Mouse (Mus musculus): ENCODE measurements around the gene Atoh7. TPM values are rescaled to one million over a fixed set of nuclear protein-coding genes. Genes with fewer than 3 reads are reported as not detected.
A peak's percentile ranks its signal among the peaks of the same experiment; 100 is the strongest.

Atoh7 gene
- polyA plus RNA-seq, 1 experiment from 2014 or later: not detected

GRCm38 (mm10) chr10:63062696-63063095 lies 36.8 kb upstream of the Atoh7 start:
- POLR2A ChIA-PET: interaction anchor here (0.6 kb wide), 1 partner anchor 145 kb away, joined by 8 read pairs; no protein-coding TSS in a partner anchor
- CTCF ChIA-PET: interaction anchor here (0.8 to 4.8 kb wide), 3 partner anchors 13 to 37 kb away, joined by 3 to 19 read pairs (median 4); partner anchors contain the start of genes Hnrnph3 and Pbld2
- no peak for TF ChIP-seq CTCF (IDR thresholded peaks at IDR 0.05)

GRCm38 (mm10) chr10:63063365-63063764 lies 36.1 kb upstream of the Atoh7 start:
- POLR2A ChIA-PET: interaction anchor here (1.0 kb wide), 1 partner anchor 89 kb away, joined by 4 read pairs; no protein-coding TSS in a partner anchor
- in situ Hi-C loops (cut with MboI; ENCODE audit: low pct_unique_long_range_greater_than_20kb): loop anchor here (5.0 to 10.0 kb wide), 2 partner anchors 36 to 79 kb away; partner anchors contain the start of gene Rufy2
- no peak for ATAC-seq
- TF ChIP-seq CTCF (IDR thresholded peaks at IDR 0.05): no peak
- H3K27me3 ChIP-seq: no peaks in the 10 kb centered on the region
- CTCF ChIA-PET: interaction anchor here (0.8 to 4.8 kb wide), 4 partner anchors 14 to 52 kb away, joined by 3 to 19 read pairs (median 4); partner anchors contain the start of genes Hnrnph3 and Pbld2
- DNase-seq (ENCODE audit: low read depth, low spot score): no peak

More at GRCm38 (mm10) chr10:63062696-63063095, 36.8 kb upstream of the Atoh7 start:
- no peak for DNase-seq (ENCODE audit: low read depth, low spot score)
- in situ Hi-C loops (cut with MboI; ENCODE audit: low pct_unique_long_range_greater_than_20kb): loop anchor here (5.0 to 10.0 kb wide), 2 partner anchors 35 to 78 kb away; partner anchors contain the start of gene Rufy2
- ATAC-seq: no peak
- H3K27me3 ChIP-seq: no peaks in the 10 kb centered on the region

- in situ Hi-C loops (cut with MboI; ENCODE audit: low pct_unique_long_range_greater_than_20kb): loop anchor here (5.0 to 10.0 kb wide), 2 partner anchors 37 to 80 kb away; partner anchors contain the start of gene Rufy2
- CTCF ChIA-PET: interaction anchor here (1.2 to 4.8 kb wide), 4 partner anchors 33 to 85 kb away, joined by 3 to 19 read pairs (median 6); partner anchors contain the start of genes Hnrnph3, Pbld2 and Rufy2
Observed at GRCm38 (mm10) chr10:63064516-63064915, 34.9 kb upstream of the Atoh7 start.

GRCm38 (mm10) chr10:63065561-63065960 lies 33.9 kb upstream of the Atoh7 start:
- ATAC-seq: no peak
- no peak for DNase-seq (ENCODE audit: low read depth, low spot score)
- ChIA-PET CTCF (interaction anchor here (0.8 to 4.8 kb wide), 11 partner anchors 9 to 287 kb away, joined by 3 to 19 read pairs (median 4); partner anchors contain the start of genes Hnrnph3, Pbld2 and Rufy2), POLR2A (interaction anchor here (0.6 kb wide), 1 partner anchor 40 kb away, joined by 3 read pairs; no protein-coding TSS in a partner anchor)
- in situ Hi-C loops (cut with MboI; ENCODE audit: low pct_unique_long_range_greater_than_20kb): loop anchor here (10.0 kb wide), 1 partner anchor 81 kb away; the partner anchor contains the start of gene Rufy2
- no peaks in the 10 kb centered on the region for H3K27me3 ChIP-seq
- no peak for TF ChIP-seq CTCF (IDR thresholded peaks at IDR 0.05)

More at GRCm38 (mm10) chr10:63064516-63064915, 34.9 kb upstream of the Atoh7 start:
- H3K27me3 ChIP-seq: no peaks in the 10 kb centered on the region
- POLR2A ChIA-PET: interaction anchor here (0.5 kb wide), 1 partner anchor 131 kb away, joined by 5 read pairs; no protein-coding TSS in a partner anchor
- no peak for DNase-seq (ENCODE audit: low read depth, low spot score)
- TF ChIP-seq CTCF (IDR thresholded peaks at IDR 0.05): no peak
- ATAC-seq: no peak

GRCm38 (mm10) chr10:63065988-63066387 lies 33.5 kb upstream of the Atoh7 start:
- POLR2A ChIA-PET: no interaction called here
- ATAC-seq (peak; percentile 74), DNase-seq (ENCODE audit: low read depth, low spot score) (peak; percentile 19)
- in situ Hi-C loops (cut with MboI; ENCODE audit: low pct_unique_long_range_greater_than_20kb): loop anchor here (10.0 kb wide), 1 partner anchor 81 kb away; the partner anchor contains the start of gene Rufy2
- CTCF ChIA-PET: interaction anchor here (0.5 to 4.8 kb wide), 15 partner anchors 9 to 287 kb away, joined by 3 to 19 read pairs (median 3); partner anchors contain the start of genes Hnrnph3, Pbld2 and Rufy2
- TF ChIP-seq CTCF (IDR thresholded peaks at IDR 0.05): peak; percentile 95
- H3K27me3 ChIP-seq: no peaks in the 10 kb centered on the region

- in situ Hi-C loops (cut with MboI; ENCODE audit: low pct_unique_long_range_greater_than_20kb): no loop called here
- CTCF ChIA-PET: no interaction called here
- POLR2A ChIA-PET: no interaction called here
- ATAC-seq (no peak), DNase-seq (ENCODE audit: low read depth, low spot score) (no peak)
- no peak for TF ChIP-seq CTCF (IDR thresholded peaks at IDR 0.05)
- no peaks in the 10 kb centered on the region for H3K27me3 ChIP-seq
Observed at GRCm38 (mm10) chr10:63086304-63086703, 13.1 kb upstream of the Atoh7 start.

GRCm38 (mm10) chr10:63089103-63089757 lies 10.2 kb upstream of the Atoh7 start:
- ChIA-PET POLR2A (no interaction called here), CTCF (no interaction called here)
- no peak for ATAC-seq
- H3K27me3 ChIP-seq: no peaks in the 10 kb centered on the region
- in situ Hi-C loops (cut with MboI; ENCODE audit: low pct_unique_long_range_greater_than_20kb): no loop called here
- TF ChIP-seq CTCF (IDR thresholded peaks at IDR 0.05): no peak
- DNase-seq (ENCODE audit: low read depth, low spot score): no peak

GRCm38 (mm10) chr10:63089758-63090571 lies 9.5 kb upstream of the Atoh7 start:
- POLR2A ChIA-PET: no interaction called here
- no peaks in the 10 kb centered on the region for H3K27me3 ChIP-seq
- in situ Hi-C loops (cut with MboI; ENCODE audit: low pct_unique_long_range_greater_than_20kb): no loop called here
- DNase-seq (ENCODE audit: low read depth, low spot score) (no peak), ATAC-seq (no peak)
- CTCF ChIA-PET: no interaction called here
- no peak for TF ChIP-seq CTCF (IDR thresholded peaks at IDR 0.05)

- DNase-seq (ENCODE audit: low read depth, low spot score) (no peak), ATAC-seq (no peak)
- in situ Hi-C loops (cut with MboI; ENCODE audit: low pct_unique_long_range_greater_than_20kb): no loop called here
- POLR2A ChIA-PET: no interaction called here
- CTCF ChIA-PET: no interaction called here
- no peak for TF ChIP-seq CTCF (IDR thresholded peaks at IDR 0.05)
- H3K27me3 ChIP-seq: no peaks in the 10 kb centered on the region
Observed at GRCm38 (mm10) chr10:63091915-63092314, 7.5 kb upstream of the Atoh7 start.

All from Patski (cell line).